Mouse (Mus musculus) thymus, adult 2 months (tissue): ENCODE measurements around the gene Hps4.

ENCODE experiments used
- CTCF ChIP-seq: fragments of 200-500 bp; IDR thresholded peaks from 2 replicates; pipeline ENCODE4 v1.5.1; 2012; ENCODE audit warnings: mild to moderate bottlenecking, control low read depth, low read length, moderate library complexity, borderline replicate concordance; ENCODE audit not compliant: control insufficient read depth, poor library complexity, insufficient read depth; ENCODE audit errors: extremely low read depth
- POLR2A ChIP-seq: fragments of 200-500 bp; IDR thresholded peaks from 2 replicates; pipeline ENCODE4 v1.6.1; 2012; ENCODE audit warnings: mild to moderate bottlenecking, low read length, control low read depth, moderate library complexity; ENCODE audit not compliant: control insufficient read depth, poor library complexity, insufficient read depth; ENCODE audit errors: extremely low read depth

- TF ChIP-seq POLR2A = no peak
- TF ChIP-seq CTCF = no peak
Measured at GRCm38 (mm10) chr5:112416673-112417072, 73.8 kb downstream of the Hps4 start.
